Mouse (Mus musculus) lung, postnatal 0 days (tissue): ENCODE data around the gene Hoxd10.

Experiments used
- CTCF ChIP-seq: IDR thresholded peaks from 2 replicates; pipeline ENCODE4 v1.5.1; 2016; ENCODE audit warnings: antibody characterized with exemption, mild to moderate bottlenecking
- EP300 ChIP-seq: IDR thresholded peaks from 2 replicates; pipeline ENCODE4 v1.6.1; 2016; ENCODE audit warnings: antibody characterized with exemption, mild to moderate bottlenecking, control low read depth

DNA sequence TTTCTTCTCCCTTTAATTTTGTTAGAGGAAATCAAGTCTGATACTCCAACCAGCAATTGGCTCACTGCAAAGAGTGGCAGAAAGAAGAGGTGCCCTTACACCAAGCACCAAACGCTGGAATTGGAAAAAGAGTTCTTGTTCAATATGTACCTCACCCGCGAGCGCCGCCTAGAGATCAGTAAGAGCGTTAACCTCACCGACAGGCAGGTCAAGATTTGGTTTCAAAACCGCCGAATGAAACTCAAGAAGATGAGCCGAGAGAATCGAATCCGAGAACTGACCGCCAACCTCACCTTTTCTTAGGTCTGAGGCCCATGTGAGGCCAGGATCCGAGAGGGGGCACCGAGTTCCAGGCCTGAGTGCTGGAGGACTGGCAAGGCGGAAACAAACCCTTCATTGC, 2.3 kb downstream of the Hoxd10 start:
- TF ChIP-seq CTCF (peak; percentile 53), EP300 (no peak)
